Mouse (Mus musculus) frontal cortex, postnatal 25 days (tissue): Measurements from ENCODE around the gene Fam181b.

Experiments
- DNase-seq, 2 experiments: peaks; one replicate each; pipeline ENCODE4 v3.0.0; 2022; ENCODE audit warnings: low spot score in 2 of 2

The Fam181b gene

DNA sequence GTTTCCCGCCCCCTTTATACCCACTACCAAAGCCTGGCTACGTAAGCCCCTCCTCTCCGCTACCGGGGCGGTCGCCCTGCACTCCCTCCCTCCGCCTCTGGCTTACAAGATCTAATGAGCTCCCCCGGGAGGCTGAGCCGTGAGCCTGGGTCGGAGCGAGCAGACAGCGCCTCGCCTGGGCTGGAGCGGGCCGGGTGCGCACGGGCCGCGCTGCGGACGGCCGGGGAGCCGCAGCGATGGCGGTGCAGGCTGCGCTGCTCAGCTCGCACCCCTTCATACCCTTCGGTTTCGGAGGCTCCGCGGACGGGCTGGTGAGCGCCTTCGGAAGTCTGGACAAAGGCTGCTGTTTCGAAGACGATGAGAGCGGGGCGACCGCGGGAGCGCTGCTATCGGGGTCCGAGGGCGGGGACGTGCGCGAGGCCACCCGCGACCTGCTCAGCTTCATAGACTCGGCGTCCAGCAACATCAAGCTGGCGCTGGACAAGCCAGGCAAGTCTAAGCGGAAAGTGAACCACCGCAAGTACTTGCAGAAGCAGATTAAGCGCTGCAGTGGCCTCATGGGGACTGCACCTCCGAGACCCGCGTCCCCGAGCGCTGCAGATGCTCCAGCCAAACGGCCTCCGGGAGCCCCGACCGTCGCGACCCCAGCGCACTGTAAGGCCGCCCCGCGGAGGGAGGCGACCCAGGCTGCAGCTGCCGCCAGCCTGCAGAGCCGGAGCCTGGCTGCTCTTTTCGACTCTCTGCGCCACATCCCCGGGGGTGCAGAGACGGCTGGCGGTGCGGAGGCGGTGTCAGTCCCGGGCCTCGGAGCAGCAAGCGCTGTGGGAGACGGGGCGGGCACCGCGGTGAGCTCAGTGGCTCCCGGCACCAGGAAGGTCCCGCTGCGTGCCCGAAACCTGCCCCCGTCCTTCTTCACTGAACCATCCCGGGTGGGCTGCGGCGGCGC is at the start of gene Fam181b:
Gene Fam181b, plus strand, starts transcription at position 81 of the 946 bp plus-strand sequence.
- peak; percentile 37 to 50 for DNase-seq

DNA sequence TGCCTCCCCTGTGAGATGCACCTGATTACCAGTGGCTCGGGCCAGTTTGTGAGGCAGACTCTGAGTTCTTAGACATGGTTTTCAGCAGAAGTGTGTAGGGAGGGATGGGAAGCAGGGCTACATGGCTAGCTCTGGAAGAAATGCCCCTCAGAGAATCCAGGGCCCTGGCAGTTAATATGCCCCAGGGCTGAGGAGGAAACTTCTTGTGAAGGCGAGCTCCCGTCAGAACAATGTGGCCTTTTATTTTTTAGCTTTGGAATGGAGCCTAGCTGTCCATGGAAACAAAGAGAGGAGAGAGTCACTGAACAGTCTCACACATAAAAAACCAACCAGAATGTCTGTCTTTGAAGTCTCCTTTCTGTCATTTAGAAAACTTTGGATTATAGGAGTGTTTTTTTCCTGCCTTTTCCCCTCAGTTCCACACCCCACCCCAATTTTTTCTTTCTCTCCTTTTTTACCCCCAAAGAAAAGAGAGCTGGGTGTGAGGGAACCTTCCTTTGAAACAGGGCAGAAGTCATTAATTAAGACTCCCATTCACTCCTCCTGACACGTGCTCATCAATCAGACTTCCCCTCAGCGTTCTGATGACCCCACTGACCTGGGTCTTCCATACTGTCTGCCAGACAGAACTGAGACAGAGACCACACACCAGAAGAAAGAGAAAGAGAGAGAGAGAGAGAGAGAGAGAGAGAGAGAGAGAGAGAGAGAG is 41.7 kb upstream of the Fam181b start:
- DNase-seq = no peak

DNA sequence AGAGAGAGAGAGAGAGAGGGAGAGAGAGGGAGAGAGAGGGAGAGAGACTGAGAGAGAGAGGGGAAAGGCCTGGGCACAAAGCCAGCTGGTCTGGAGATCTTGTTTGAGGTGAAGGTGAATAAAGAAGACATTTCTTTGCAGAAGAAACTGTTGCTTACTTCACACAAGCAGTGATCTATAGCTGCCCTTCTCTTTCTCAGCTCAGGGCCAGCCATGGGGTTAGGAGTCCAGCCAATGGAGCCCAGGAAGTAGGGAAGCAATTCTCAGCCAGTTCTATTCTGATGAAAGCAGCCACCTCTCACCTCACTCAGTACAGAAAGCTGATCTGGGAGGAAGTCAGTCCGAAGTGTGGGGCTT is 41.2 kb upstream of the Fam181b start:
- no peak for DNase-seq

DNA sequence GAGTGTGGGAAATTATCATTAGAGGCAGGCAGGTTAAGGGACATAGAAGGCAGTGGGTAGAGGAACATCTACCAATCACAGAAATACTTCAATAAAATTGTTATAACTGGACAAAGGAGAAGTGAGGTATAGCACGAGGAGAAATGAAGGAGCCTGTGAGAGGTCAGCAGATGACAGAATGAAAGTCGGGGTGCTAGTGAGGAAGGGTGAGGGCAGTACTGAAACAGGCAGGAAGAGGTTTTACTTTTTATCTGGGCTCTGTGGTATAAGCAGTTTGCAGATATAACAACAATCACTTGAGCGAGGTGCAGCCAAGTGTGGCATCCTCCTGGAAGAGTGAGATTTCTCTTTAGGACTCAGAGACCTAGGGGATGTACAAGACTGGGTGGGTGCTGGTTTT is 40.1 kb upstream of the Fam181b start:
- DNase-seq = no peak

DNA sequence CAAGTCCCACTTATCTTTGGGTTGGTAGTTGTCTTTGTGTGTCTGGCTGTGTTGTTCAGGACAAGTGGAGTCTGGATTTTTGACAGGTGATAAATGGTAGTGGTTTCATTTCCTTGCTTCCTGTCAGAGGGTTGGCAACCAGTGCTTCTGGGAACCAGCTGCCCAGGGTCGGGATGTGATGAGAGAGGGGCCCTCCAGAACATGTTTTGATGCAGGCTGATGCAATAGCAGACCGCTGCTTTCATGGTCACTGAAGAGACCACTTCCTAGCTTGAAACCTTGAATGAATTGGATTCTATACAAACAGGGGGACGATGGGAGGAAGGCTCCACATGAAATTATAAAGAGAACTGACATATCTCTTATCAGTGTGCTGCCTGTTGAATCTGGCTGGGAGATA is 35.3 kb upstream of the Fam181b start:
- no peak for DNase-seq

DNA sequence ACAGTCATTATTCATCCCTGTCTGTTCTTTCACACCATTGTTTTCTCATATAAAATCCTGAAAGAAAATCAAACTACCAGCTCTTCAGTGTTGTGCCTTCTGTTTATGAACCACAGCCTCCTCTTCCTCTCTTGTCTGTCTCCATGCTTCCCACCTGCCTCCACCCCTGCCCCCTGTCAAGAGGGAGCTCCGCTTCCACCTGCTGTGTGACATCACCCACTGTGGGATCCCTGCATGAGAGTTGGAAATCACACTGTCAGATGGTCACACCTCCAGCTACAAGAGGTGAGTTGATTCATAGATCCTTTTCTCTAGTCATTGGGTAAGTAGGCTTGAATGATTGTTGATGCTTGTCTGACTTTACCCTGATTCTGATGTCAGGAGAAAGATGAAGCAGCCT is 34.9 kb upstream of the Fam181b start:
- no peak for DNase-seq

DNA sequence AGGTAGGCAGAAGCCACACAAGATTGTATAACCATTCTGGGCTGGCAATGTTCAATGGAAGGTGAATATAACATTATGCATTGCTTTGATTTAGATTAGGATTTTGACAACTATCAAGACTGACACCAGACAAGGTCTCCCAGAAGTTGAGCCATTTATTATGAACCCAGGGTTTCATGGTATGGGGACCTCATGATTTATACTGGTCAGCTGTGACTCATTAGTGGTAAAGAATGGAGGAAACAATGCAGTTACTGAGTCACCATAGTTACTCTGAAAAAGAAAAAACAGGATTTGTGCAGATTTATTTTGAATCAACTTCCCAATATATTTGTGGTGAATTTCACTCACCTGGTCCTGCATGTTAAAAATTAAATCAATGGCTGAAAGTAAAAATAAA is 18.8 kb upstream of the Fam181b start:
- DNase-seq = no peak

DNA sequence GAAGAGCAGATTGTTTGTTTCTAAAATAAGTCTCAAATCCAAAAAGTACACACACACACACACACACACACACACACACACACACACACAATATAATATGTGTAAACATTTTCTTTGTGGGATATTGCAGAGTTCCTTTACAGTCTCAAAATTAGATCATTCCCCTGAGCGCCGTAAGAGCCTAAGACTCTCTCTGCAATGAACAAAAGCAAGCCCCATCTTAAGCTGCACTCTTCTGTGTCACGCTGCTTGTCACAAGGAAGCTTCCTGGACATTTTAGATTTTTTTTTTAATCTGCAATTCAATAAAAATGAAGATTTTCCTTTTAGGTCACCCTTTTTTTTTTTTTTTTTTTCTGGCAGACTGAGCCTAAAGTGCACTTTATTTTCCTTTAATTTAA is 17.9 kb upstream of the Fam181b start:
- DNase-seq = no peak

DNA sequence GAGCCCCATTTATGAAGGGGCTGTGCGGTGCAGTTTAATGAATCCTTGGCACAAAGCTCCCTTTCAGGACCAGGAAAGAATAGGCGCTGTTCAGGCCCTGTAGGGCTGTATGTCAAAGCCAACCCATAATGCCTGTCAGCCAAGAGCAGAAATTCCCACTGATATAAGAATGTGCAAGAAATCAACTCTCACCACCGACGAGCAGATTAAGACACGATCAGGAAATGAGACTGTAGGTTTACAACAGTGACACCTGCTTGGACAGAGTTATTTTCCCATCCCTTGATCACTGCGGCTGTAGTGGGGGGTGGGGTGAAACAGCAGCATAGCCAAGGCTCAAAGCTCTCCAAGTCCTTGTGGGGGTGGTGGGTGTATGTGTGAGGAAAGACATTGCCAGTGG is 17.5 kb upstream of the Fam181b start:
- DNase-seq = no peak

DNA sequence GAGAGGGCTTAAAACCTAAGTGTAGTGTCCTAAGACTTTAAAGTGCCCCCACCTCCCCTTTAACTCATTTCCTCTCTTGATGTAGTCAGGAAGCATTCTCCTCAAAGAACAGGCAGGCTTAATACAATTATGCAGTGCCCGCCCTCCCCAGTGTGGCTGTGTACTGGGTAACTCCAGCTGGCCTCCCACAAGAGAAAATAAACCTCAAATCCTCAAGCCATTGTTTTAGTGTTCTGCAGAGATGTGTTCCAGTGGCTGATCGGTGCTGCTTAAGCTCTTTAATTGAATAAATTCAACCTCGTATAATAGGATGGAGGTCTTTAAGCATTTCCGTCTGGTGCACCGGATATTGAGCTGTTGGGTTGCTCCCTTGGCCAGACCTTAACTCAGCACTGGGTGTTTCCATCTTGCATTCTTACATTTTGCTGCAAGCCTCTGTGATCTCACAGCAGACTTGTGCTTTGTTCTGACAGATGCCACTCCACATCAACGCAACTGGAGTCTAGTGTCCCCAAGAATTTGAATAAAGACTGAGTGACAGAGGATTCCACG is 12.1 kb upstream of the Fam181b start:
- DNase-seq = no peak

DNA sequence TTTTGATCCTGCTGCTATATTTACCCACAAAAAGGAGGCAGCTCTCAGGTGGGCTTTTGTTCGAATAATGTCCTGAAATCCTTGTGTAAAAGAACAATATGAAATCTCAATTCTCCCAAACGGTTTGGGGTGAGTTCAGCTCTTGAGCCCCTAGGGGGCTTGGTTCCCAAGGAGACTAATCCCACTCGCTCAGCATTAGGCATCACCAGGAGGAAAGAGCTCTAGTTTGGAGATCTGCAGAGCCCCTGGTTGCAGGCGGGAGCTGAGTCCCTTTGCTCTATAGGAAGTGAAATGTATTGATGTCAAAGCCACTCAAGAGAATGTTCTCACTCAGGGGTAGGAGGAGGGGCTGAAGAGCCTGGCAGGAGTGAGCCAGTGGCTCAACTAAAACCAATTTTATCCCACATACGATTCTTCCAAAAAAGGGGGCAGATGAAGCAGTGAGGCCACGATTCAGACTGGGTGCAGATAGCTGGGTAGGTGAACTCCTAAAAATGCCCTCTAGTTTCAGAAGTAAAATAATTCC is 3.2 kb upstream of the Fam181b start:
- no peak for DNase-seq

DNA sequence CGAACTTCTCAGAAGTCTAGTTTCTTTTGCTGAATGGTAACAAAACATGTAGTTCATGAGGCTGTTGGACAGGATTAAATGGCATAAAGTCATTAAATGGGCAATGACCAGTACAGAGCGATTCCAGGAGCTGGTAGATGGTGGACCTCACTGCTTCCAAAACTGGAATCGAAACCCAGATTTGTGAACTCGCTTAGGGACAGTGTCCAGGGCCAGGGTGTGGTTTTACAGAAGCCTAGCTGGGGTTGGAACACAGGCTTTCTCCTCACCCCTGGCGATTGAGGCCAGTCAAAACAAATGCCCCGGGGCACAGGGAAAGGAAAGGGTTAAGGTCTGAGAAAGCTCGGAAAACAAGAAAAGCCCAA is 263 bp upstream of the Fam181b start:
- no peak for DNase-seq

DNA sequence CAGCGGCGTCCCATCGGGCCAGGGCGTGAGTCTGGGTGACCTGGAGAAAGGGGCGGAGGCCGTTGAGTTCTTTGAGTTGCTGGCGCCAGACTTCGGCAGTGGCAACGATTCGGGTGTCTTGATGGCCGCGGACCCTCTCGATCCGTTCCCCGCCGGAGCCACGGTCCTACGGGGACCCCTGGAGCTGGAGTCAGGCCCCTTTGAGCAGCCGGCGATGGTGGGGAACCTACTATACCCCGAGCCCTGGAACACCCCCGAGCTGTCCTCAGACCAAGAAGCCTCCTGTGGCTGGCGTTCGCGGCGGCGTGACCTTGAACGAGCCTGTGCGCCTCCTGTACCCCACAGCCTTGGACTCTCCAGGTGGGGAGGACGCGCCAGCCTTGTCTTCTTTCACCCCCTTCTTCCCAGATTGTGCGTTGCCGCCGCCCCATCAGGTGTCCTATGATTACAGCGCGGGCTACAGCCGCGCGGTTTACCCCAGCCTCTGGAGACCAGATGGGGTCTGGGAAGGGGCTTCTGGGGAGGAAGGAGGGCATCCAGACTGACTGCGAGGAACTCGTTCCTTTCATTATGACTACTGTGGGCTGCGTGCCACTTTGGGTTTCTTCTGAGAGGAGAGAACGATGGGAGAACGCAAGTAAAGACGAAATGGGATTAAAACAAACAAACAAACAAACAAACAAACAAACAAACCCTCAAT is 1.2 kb downstream of the Fam181b start:
- DNase-seq = no peak

DNA sequence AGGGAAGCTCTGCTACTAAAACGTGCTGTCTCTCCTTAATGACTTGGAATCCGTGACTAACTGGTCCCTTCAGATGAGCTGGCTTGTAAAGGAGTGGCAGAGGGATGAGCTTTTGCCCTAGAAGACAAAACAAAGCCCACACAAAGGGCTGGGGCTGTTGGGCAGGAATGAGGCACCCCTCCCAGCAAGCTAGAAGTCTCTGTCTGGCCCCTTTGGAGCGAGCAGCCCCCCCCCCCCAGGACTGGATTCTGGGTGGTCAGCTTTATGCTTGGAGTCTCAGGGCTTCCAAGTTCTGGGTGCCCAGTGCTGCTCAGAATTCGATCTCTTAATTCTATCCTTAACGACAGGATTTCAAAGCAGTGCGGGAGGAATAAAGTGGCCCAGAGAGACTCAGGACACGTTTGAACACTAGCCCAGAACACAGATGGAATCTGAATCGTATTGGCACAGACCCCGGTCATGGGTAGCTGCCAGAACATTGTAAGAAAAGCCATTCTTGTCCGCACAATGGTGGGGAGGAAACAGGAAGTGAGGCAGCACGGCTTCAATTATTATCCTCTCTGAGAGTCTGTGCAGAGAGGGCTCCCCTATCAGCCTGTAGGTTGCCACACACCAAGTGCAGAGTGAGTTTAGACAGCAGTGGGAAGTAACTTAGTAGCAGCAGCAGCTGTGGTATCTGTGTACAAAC is 13.8 kb downstream of the Fam181b start:
- peak; percentile 52 to 57 for DNase-seq

DNA sequence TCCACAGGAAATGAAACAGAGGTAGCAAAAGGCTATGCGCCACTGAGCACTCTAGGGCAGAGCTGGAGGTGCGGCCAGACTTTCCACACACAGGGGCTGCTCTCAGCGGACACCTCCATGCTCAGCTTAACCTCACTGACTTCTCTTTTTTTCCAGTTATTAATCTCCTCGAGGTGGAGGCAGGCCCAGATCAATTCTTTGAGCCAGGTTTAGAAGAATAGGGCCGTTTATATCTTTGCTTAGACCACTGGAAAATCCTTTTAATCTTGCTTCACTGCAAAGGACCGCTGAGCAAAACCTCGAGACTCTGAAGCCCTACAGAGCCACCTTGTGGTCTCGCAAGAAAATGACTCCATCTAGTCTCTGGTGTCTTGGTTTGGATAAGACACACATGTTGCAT is 15.8 kb downstream of the Fam181b start:
- no peak for DNase-seq

DNA sequence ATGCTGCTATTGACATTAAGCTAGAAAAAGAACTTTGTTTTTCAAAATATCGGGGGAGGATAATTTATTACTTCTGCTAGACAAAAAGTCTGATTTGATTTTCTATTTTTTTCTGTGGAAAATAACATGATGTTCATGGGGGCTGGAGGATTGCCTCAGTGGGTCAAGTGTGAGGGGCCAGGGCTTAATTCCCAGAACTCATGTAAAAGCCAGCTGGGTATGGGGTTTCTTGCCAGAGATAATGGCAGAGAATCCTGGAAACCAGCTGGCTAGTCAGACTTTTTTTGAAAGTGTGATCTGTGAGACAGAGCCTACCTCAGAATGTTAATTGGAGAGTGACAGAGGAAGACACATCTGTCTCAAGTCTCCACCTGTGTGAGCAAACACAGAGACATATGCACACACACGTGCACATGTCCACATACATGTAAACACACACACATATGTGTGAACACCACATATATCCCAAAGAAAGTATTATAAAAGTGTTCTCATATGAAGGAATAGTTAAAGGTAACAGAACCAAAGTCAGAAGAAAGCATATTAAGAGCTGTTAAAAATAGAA is 25.2 kb downstream of the Fam181b start:
- DNase-seq = no peak

DNA sequence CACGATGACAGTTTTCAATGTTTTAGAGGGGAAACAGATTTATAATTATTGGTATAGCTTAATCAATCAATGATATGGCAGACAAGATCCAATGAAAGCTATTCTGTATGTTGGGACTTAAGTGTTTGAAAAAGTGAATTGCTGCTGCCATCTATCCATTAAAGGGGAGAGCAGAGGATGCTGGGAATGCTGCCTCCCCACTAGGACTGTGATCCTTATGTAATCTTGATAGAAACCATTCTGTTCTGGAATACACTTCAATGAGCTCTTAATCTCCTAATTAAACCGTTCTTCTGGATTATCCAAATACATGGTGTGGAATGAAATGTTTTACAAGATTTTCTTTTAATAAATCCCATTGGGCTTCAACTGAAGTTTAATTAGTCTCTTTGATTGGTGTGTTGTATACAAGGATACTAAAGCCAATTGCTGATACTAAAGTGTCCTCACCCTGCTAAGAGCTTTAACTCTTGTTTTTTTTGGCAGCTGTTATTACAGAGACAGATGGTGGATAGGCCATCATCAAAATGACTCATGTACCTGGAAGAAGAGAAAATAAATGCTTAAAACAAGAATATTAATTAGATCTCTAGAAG is 30.8 kb downstream of the Fam181b start:
- DNase-seq = no peak

DNA sequence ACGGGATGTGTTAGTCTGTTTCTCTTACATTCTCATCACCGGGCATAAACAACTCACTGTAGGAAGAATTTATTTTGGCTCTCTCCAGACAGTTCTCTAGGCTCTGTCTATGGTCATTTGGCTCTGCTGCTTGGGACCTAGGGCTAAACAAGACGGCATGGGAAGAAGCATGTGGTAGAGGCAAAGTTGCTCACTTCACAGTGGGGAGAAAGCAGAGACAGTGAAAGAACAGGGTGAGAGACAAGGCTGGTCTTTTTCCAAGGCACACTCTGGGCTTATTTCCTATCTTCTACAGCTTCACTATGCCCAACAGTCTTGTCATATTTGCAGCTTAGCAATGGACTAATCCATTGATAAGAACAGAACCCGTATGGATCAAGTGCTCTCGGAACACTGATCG is 31.4 kb downstream of the Fam181b start:
- no peak for DNase-seq

DNA sequence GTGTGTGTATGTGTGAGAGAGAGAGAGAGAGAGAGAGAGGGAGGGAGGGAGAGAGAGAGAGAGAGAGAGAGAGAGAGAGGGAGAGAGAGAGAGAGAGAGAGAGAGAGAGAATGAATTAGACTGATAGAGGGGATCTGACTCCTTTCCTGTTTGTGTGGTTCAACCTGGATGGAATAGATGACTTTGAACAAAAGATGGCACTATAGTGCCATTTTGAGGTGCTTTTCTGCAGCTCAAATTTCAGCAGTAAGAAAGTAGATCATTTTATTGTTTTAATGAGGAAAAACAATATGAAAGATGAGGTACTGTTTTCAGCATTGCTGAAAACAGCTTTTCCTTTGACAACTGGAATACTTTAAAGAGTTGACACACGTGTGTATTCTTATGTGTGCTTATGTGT is 37.9 kb downstream of the Fam181b start:
- no peak for DNase-seq

DNA sequence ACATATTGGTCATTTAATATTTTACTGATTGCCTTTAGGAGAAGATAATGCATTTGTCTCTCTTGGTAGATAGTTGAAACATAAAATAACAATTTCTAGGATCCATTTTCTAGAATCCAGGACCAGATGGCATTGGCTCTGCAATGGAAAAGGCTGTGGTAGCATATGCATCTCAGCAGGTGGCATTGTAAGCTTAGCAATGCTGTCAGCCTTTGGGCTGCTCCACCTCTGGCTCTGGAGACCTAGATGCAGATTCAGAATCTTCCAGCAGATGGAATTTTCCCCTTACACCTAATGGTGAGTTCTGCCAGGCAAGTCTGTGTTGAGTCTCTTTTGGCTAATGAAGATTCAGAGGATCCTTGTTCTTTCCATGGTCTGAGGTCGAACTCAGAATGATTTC is 44.3 kb downstream of the Fam181b start:
- DNase-seq = no peak
